Mouse (Mus musculus): ENCODE data around the gene 4930438A08Rik. TPM values are rescaled to one million over a fixed set of nuclear protein-coding genes. Genes with fewer than 3 reads are reported as not detected.
"Not testable (repeated sequence)": the region's sequence is repeated elsewhere in the genome, so short reads cannot be mapped to it uniquely, and the experiment has no call there.

Gene 4930438A08Rik
- total RNA-seq, 2 experiments from 2014 or later = not detected

DNA sequence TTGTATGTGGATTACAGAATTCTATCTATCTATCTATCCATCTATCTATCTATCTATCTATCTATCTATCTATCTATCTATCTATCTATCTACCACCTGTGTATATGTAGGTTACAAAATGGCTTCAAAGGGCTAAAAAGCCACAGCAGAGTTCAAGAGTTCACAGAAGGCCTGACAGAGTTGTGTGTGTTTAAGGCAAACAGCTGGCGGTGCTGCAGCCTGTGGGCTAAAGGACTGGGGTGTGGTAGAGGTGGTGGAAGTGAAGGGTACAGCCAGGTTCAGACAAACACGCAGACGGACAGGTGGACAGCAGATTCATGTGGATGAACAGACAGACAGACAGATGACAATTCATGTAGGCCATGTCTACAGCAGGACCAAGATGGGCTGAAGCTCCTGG, 6.3 kb upstream of the 4930438A08Rik start:
- no peak for DNase-seq (ENCODE audit: low spot score)
- intact Hi-C loops (cut with DNase I) = no loop called here

DNA sequence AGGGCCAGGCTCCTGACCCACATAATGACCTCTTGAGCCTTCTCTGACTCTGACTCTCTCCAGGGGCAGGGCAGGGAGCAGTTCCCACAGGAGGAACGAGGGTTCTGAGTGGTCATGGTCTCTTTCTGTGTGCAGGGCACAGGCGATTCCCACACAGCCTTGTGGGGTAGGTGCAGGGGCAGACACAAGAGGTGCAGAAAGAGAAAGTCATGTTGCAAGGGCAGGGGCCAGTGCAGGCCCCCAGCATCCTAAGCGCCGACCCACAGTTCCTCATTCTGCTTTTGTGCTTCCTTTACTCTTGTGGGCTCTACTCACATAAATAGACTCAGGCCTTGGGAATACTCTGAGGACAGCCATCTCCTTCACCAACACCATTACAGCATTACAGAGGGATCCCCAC, 1.2 kb downstream of the 4930438A08Rik start:
- no peak for DNase-seq (ENCODE audit: low spot score)
- intact Hi-C loops (cut with DNase I) = no loop called here

DNA sequence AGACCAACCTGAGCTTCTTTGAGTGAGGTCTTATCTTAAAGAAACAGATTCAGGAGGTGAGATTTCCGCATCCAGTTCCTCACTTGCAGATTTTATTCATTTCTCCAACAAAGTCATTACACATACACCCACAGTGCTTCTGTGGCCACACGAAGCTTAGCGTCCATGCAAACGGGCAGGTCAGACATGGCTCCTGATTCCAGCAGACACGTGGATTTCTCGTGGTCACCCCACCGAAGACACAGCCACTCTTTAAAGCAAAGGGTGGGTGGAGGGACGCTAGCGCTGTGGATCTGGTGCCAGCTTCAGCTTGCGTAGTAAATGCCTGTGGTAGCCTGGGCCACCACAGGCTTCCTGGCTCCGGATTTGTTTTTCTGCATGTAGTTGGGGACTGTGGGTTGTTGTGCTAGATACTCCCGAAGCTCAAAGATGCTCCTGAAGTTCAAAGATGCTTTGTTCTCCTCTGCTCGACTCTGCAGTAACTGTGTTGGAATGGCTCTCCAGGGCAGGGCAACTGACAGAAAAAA, 7.4 kb downstream of the 4930438A08Rik start:
- intact Hi-C loops (cut with DNase I) = no loop called here
- DNase-seq (ENCODE audit: low spot score) = no peak

DNA sequence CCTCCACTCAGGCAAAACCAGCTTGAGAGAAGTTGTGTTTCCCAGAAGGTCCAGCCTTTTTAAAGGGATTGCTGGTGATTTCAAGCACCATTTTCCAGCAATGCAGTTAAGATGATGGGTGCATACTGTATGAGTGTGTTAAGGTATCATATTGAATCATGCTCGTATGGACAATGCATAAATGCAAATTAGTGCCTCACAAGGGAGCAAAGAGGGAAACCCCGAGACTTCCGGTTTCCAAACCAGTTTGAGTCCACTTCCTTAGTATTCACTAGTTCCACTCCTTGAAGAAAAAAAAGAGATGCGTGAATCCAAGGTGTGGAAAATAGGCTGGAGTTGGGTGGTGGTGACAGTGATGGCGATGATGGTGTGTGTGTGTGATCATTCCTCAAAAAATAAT, 7.9 kb downstream of the 4930438A08Rik start:
- intact Hi-C loops (cut with DNase I) = no loop called here
- no peak for DNase-seq (ENCODE audit: low spot score)

DNA sequence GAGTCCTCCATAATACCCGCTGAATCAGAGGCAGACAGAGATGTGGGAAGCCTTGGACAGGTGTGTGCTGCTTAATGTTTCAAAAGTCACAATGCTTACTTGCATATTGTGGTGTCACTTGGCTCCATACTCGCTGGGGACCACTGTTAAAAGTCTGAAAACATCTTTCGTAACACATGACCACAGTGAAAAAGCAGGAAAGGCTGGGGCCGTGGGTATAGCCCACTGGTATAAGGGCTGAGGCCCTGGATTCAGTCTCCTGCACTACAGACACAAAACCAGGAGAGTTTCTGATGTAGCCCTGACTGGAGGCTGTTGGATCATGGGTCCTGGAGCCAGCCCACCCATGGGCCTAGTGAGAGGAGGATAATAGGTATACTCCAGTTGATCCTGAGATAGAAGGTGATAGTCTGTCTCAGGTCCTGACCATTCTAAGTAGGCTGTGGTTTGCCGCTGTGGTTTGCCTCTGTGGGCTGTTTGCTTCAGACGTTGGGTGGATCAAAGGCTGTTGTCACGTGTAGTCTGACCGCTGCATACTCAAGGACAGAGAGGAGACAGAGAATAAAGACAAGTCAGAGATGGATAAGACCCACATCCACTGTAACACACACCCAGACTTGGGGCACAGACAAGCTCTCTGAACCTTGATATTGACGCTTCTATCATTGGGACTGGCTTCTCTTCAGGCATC, 15.5 kb downstream of the 4930438A08Rik start:
- DNase-seq (ENCODE audit: low spot score) = no peak
- intact Hi-C loops (cut with DNase I) = no loop called here

DNA sequence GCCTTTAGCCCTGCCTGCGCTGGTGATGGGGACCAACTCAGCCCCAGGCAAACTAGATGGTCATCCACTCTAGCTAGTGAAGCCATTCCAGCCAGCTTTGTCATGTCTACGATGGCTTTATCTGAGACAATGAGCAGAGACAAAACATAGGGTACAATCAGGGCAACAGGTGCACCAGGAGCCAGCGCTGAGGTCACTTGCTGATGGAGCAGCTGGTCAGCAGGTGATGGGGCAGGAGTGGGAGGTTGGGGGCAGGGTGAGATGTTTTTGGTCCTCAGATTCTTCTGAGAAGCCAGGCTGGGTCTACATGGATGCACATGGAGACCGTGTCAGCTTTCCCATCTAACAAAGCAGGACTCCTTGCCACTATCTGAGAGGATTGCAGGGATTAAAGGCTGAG, 16.2 kb downstream of the 4930438A08Rik start:
- DNase-seq (ENCODE audit: low spot score) = no peak
- intact Hi-C loops (cut with DNase I) = no loop called here

DNA sequence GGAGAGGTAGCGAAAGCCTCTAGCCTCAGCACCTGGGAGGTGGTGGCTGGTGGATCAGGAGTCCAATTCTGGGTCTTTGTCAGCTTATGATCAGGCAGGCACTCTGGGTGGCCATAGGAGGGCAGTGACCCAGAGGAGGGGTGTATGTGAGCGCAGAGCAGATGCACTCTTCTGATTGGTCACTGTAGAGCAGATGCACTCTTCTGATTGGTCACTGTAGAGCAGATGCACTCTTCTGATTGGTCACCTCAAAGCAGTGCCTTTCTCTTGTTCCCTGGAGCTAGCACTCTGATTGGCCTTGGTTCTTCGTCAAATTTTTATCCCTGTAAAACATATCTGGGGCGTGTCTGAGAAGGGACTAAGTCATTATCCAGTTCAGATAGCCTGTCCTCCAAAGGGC, 18.2 kb downstream of the 4930438A08Rik start:
- DNase-seq (ENCODE audit: low spot score) = no peak
- intact Hi-C loops (cut with DNase I) = no loop called here

DNA sequence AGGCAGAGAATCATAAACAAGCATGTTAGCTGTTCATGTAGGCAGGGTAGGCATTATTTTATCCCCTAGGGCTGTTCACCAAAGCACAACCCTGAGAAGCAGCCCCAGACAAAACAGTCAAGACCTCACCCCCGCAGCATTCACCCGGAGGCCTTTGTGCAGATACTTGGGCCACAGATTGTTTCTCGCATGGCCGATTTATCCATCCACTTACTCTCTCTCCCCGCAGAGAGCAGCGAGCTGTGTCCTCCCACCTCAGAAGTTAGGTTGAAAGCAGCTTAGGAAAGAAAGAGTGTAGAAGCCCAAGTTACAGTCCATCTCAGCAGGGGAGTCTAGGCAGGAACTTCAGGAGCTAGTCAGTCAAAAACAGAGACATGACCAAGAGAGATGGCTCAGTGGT, 22.8 kb downstream of the 4930438A08Rik start:
- no peak for DNase-seq (ENCODE audit: low spot score)
- intact Hi-C loops (cut with DNase I) = no loop called here

DNA sequence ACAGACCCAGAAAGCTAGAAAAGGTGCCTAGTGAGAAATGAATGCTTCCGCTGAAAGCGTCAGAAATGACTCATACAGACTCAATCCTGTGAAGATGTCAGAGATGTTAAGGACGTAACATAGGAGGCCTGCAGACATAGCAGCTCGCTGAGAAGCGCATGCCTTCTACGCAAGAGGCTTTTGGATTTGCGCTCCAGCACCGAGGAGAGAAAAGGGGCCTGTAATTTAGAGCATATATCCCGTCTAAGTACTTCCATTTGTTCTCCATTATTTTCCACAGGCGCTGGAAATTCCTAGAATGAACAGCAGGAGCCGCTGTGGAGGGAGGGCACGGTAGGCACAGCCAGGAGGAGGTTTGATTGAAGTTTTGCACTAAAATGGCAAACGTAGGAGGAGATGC, 26.5 kb downstream of the 4930438A08Rik start:
- intact Hi-C loops (cut with DNase I) = loop anchor here (5.0 to 10.0 kb wide), 3 partner anchors 124 to 201 kb away; partner anchors contain the start of genes Cnot8 and Olfr331
- DNase-seq (ENCODE audit: low spot score) = peak; percentile 35

DNA sequence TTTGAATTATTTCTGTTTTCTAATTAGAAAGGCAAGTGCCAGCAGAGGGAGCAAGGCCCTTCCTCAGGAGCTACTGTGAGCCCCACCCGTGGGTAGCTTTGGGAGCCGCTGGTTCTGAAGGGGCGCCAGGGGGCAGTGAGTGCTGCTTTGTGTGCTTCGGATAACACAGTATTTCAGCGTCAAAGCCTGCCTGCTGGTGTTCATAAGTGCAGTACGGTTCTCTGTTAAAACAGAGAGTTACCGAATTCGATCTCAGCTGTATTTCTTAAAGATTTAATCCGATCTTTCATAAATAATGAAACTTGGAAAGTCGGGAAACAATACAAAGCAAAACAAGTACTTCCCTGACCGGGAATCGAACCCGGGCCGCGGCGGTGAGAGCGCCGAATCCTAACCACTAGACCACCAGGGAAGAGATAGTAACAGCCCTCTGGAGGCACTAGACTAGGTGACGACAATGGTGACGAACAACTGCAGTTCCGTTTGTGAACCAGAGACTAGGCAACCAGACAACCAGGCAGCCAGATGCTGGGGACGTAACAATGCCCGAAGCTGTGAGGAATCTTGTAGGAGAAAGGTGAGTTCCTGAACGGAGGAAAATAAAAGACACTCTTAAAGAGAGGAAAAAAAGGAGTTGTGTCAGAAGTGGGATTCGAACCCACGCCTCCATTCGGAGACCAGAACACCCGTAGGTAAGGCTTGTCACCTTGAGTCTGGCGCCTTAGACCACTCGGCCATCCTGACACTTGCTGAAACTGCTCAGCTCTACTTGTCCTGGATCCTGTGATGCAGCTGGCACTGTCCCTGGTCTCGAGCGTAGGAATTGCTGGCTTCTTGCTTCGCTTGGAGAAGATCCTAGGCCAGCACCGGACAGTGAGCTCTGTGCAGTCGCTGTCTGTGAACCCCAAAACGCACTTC, 27.5 kb downstream of the 4930438A08Rik start:
- intact Hi-C loops (cut with DNase I) = loop anchor here (5.0 to 10.0 kb wide), 3 partner anchors 125 to 200 kb away; partner anchors contain the start of genes Cnot8 and Olfr331
- peak; percentile 92 for DNase-seq (ENCODE audit: low spot score)

DNA sequence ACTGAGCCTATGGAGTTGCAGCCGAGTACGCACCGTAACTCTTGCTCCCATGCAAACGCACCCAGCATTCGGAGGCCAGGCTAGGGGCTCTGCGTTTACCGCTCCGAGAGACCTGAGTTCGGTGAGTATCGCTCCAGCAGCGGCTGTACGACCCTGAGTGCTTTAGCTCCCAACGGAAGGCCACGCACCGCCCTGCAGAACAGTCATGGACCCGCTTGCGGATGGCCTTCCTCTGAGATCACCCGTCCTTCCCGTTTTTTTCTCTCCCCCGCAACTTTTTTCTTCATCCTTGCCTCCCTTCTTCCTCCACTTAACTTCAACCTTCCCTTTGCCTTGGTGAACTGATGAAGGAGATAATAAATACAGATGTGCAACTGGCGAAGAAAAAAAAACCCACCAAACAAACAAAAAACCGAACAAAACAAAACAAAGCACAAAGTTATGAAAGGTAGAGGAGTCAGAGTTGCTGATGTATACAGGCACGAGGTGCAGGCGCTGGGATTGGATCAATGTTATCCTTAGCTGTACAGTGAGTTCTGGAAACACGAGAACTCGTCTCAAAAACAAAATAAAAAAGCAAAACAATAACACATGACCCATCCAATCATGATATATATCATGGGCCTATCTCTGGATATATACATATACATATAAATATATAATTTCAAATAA, 28.3 kb downstream of the 4930438A08Rik start:
- intact Hi-C loops (cut with DNase I) = loop anchor here (5.0 to 10.0 kb wide), 3 partner anchors 126 to 199 kb away; partner anchors contain the start of genes Cnot8 and Olfr331
- no peak for DNase-seq (ENCODE audit: low spot score)

DNA sequence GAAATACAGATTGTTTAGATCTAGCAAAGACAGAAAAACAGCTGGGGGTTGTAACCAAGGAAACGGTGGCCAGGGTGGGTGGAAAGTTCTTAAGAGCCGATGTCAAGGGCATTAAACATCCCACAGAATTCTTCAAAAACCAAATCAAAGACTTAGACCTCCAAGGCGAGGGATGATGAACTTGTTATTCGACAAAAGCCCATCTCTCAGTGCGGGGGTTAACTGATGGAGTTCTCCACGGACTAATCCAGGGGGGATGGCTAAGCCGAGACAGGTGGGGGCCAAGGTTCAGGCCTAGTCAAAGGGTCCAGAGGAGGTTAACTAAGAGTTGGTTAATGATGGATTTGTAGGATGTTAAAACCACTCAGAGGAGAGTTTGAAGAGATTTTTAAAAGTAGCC, 29.0 kb downstream of the 4930438A08Rik start:
- no peak for DNase-seq (ENCODE audit: low spot score)
- intact Hi-C loops (cut with DNase I) = loop anchor here (5.0 to 10.0 kb wide), 3 partner anchors 126 to 199 kb away; partner anchors contain the start of genes Cnot8 and Olfr331

DNA sequence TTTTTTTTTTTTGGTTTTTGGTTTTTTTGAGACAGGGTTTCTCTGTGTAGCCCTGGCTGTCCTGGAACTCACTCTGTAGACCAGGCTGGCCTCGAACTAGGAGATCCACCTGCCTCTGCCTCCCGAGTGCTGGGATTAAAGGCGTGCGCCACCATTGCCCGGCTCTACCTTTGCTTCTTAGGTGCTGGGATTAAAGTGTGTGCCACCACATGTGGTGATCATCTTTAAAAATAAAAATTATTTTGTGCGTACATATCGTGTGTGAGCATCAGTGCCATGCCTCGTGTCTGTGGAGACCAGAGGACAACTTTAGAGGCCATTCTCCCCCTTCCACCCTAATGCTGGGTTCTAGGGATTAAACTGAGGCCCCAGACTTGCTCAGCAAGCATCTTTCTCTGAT, 30.7 kb downstream of the 4930438A08Rik start:
- not testable (repeated sequence) for DNase-seq (ENCODE audit: low spot score)
- intact Hi-C loops (cut with DNase I) = loop anchor here (10.0 kb wide), 1 partner anchor 200 kb away; the partner anchor contains the start of gene Cnot8

DNA sequence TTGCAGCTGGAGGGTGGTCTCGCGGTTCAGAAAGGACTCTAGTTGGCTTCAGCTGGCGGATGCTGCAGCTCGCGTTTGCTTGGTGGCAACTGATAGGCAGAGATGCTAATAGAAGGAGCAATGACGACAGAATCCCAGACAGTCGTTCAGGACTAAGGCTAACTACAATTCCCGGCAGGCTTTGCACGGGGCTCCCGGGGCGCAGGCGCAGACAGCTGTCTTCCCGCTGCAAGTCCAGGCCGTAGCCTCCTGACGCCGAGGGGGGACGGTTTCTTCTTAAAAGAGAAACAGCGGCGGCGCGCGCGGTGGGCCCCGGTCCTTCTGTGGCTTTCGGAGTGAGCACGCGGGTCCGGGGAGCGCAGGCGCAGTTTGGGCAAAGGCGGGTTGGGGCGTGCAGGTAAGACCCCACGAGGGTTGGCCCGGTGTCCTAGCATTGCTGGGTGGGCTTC, 32.3 kb downstream of the 4930438A08Rik start, which contains the start of gene Zfp692:
Zfp692 (plus strand) TSS at position 210 of the 449 bp plus-strand sequence.
- intact Hi-C loops (cut with DNase I) = loop anchor here (2.0 to 10.0 kb wide), 2 partner anchors 16 to 202 kb away; partner anchors contain the start of gene Cnot8
- peak; percentile 88 for DNase-seq (ENCODE audit: low spot score)

DNA sequence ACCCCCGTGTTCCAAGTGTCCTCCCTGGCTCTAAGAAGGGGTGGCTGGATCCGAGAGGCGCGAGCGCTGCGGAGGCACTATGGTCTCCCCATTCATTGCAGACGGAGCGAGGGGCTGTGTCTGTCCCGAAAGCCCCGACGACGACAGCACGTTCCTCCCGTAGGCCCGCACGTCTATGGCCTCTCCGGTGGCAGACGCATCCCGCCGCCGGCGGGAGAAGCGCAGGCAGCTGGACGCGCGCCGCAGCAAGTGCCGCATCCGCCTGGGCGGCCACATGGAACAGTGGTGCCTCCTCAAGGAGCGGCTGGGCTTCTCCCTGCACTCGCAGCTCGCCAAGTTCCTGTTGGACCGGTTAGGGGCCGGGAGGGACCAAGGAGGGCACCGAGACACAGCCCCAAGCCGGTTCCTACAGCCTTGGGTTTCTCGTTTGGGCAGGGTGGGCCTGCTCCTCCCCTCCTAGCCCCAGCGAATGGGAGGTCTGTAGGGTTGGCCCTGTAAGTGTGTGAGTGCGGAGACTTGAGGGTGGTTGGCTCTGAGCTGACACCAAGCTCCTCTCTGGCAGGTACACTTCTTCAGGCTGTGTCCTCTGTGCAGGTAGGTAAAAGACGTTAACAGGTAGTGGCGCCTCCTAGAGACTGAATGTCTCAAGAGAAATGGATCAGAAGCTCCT, 32.9 kb downstream of the 4930438A08Rik start:
- DNase-seq (ENCODE audit: low spot score) = peak; percentile 19
- intact Hi-C loops (cut with DNase I) = loop anchor here (2.0 to 10.0 kb wide), 2 partner anchors 15 to 203 kb away; partner anchors contain the start of gene Cnot8

DNA sequence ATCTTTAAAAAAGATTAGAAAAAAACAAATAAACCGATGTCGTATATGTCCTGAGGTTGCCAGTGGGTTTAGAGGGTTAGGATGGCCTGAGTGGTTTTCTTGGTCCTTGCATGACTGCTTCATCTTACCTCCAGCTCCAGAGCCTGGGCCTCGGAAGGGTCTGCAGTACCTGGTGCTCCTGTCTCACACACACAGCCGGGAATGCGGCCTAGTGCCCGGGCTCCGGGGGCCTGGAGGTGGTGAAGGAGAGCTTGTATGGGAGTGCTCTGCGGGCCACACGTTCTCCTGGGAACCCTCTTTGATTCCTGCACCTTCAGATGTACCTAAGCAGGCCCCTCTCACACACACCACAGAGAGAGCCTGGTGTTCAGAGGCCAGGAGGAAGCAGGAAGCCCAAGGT, 34.1 kb downstream of the 4930438A08Rik start:
- intact Hi-C loops (cut with DNase I) = loop anchor here (10.0 kb wide), 1 partner anchor 204 kb away; the partner anchor contains the start of gene Cnot8
- no peak for DNase-seq (ENCODE audit: low spot score)

DNA sequence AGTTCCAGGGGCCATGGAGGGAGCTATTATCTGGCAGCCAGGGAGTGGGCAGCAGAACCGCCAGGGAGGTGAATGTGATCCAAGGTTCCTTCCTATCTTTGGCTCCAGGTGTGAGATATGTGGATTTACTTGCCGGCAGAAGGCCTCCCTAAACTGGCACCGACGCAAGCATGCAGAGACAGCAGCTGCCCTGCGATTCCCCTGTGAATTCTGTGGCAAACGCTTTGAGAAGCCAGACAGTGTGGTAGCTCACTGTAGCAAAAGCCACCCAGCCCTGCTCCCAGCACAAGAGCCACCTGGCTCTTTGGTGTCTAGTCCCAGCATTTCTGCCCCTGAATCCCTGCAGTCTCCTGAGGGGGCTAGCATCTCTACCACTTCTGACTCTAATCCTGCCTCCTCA, 39.5 kb downstream of the 4930438A08Rik start:
- no peak for DNase-seq (ENCODE audit: low spot score)
- intact Hi-C loops (cut with DNase I) = no loop called here

DNA sequence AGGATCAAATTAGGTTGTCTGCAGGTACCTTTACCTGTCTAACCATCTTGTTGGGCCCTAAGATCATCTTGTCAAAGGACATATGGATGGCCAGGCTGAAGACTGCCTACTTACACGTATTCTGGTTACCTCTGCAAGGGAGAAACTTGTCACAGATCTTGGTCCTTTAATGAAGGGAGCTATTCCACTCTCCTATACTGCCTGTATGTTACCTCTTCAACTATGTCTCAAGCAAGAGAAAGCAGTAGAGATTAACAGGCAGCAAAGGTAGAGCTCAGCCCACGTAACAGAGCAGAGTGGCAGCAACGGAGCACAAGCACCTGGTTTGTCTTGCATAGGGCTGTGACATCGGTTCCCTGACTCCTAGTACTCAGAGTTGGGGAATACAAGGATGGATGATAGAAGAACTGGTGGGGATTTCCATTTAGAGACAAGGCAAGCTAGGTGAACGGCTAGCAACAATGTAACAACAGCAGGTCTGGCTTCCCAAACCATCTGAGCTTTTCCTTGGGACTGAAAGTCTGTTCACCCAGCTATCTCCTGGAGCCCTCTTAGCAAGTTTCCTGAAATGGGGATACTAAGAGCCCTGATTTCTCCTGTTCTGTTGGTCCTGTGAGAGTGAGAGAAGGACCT, 41.1 kb downstream of the 4930438A08Rik start:
- DNase-seq (ENCODE audit: low spot score) = no peak
- intact Hi-C loops (cut with DNase I) = no loop called here
